Mouse (Mus musculus): ENCODE results near the gene Calr4. TPM values are rescaled to one million over a fixed set of nuclear protein-coding genes. Genes with fewer than 3 reads are reported as not detected.

The Calr4 gene
- polyA plus RNA-seq, 1 experiment from 2014 or later = not detected

- Histone ChIP-seq H3K4me3 (ENCODE audit: low read length) (no peak overlapping the region), H3K4me1 (ENCODE audit: control insufficient read depth, insufficient read depth, low read length) (peaks cover 11% of the 10 kb centered on the region), H3K9ac (ENCODE audit: low read length) (no peak overlapping the region), H3K4me2 (ENCODE audit: low read depth, low read length) (no peak overlapping the region), H3K27me3 (ENCODE audit: control insufficient read depth, insufficient read depth, low read length) (no peaks in the 10 kb centered on the region), H3K27ac (ENCODE audit: low read length) (no peak overlapping the region), H3K9me3 (replicated peaks; ENCODE audit: control insufficient read depth, low read length) (no peaks in the 10 kb centered on the region), H3K36me3 (ENCODE audit: control insufficient read depth, insufficient read depth) (no peaks in the 10 kb centered on the region)
- WGBS = 75% methylated on average over 6 of the region's 6 CpGs
- no peak for ATAC-seq (replicated peaks; ENCODE audit: extremely low read depth, insufficient read depth, low FRiP score)
Observed at GRCm38 (mm10) chr4:109245016-109245620, 10.8 kb downstream of the Calr4 start.

- no peak; the same call in 1 of the 2 replicates for ATAC-seq (replicated peaks; ENCODE audit: extremely low read depth, insufficient read depth, low FRiP score)
- WGBS = 41% methylated on average over 3 of the region's 3 CpGs
- peaks cover under 1% of the 10 kb centered on the region for H3K9me3 ChIP-seq (replicated peaks; ENCODE audit: control insufficient read depth, low read length)
- H3K27ac ChIP-seq (ENCODE audit: low read length) = no peak overlapping the region
- no peak overlapping the region for H3K4me3 ChIP-seq (ENCODE audit: low read length)
- H3K4me1 ChIP-seq (ENCODE audit: control insufficient read depth, insufficient read depth, low read length) = peaks cover 3% of the 10 kb centered on the region; the same call in 1 of the 2 replicates
- H3K4me2 ChIP-seq (ENCODE audit: low read depth, low read length) = no peak overlapping the region
- H3K36me3 ChIP-seq (ENCODE audit: control insufficient read depth, insufficient read depth) = no peaks in the 10 kb centered on the region
- H3K27me3 ChIP-seq (ENCODE audit: control insufficient read depth, insufficient read depth, low read length) = no peaks in the 10 kb centered on the region
- H3K9ac ChIP-seq (ENCODE audit: low read length) = no peak overlapping the region
Observed at GRCm38 (mm10) chr4:109251605-109252004, 17.3 kb downstream of the Calr4 start.

- Histone ChIP-seq H3K4me2 (ENCODE audit: low read depth, low read length) (no peak overlapping the region), H3K9me3 (replicated peaks; ENCODE audit: control insufficient read depth, low read length) (peaks cover 4% of the 10 kb centered on the region), H3K4me3 (ENCODE audit: low read length) (no peak overlapping the region), H3K36me3 (ENCODE audit: control insufficient read depth, insufficient read depth) (no peaks in the 10 kb centered on the region), H3K27me3 (ENCODE audit: control insufficient read depth, insufficient read depth, low read length) (no peaks in the 10 kb centered on the region), H3K9ac (ENCODE audit: low read length) (no peak overlapping the region), H3K27ac (ENCODE audit: low read length) (no peak overlapping the region), H3K4me1 (ENCODE audit: control insufficient read depth, insufficient read depth, low read length) (peaks cover 3% of the 10 kb centered on the region; the same call in 1 of the 2 replicates)
- 80% methylated on average over 4 of the region's 4 CpGs for WGBS
- no peak for ATAC-seq (replicated peaks; ENCODE audit: extremely low read depth, insufficient read depth, low FRiP score)
Observed at GRCm38 (mm10) chr4:109252199-109252598, 17.9 kb downstream of the Calr4 start.

GRCm38 (mm10) chr4:109253664-109254151 is 19.4 kb downstream of the Calr4 start:
- H3K4me2 ChIP-seq (ENCODE audit: low read depth, low read length) = peak overlapping the region; percentile 28; the same call in 1 of the 2 replicates
- H3K9me3 ChIP-seq (replicated peaks; ENCODE audit: control insufficient read depth, low read length) = peaks cover 4% of the 10 kb centered on the region
- no peaks in the 10 kb centered on the region for H3K36me3 ChIP-seq (ENCODE audit: control insufficient read depth, insufficient read depth)
- H3K27ac ChIP-seq (ENCODE audit: low read length) = no peak overlapping the region
- H3K27me3 ChIP-seq (ENCODE audit: control insufficient read depth, insufficient read depth, low read length) = no peaks in the 10 kb centered on the region
- H3K4me1 ChIP-seq (ENCODE audit: control insufficient read depth, insufficient read depth, low read length) = peaks cover 3% of the 10 kb centered on the region; the same call in 1 of the 2 replicates
- H3K4me3 ChIP-seq (ENCODE audit: low read length) = no peak overlapping the region
- WGBS = 43% methylated on average over 11 of the region's 11 CpGs
- no peak; the same call in 1 of the 2 replicates for ATAC-seq (replicated peaks; ENCODE audit: extremely low read depth, insufficient read depth, low FRiP score)
- H3K9ac ChIP-seq (ENCODE audit: low read length) = no peak overlapping the region

- Histone ChIP-seq H3K36me3 (ENCODE audit: control insufficient read depth, insufficient read depth) (no peaks in the 10 kb centered on the region), H3K27me3 (ENCODE audit: control insufficient read depth, insufficient read depth, low read length) (no peaks in the 10 kb centered on the region), H3K4me3 (ENCODE audit: low read length) (no peak overlapping the region), H3K9ac (ENCODE audit: low read length) (no peak overlapping the region), H3K9me3 (replicated peaks; ENCODE audit: control insufficient read depth, low read length) (peaks cover 4% of the 10 kb centered on the region), H3K27ac (ENCODE audit: low read length) (no peak overlapping the region), H3K4me2 (ENCODE audit: low read depth, low read length) (no peak overlapping the region), H3K4me1 (ENCODE audit: control insufficient read depth, insufficient read depth, low read length) (peaks cover 3% of the 10 kb centered on the region; the same call in 1 of the 2 replicates)
- 64% methylated on average over 5 of the region's 5 CpGs for WGBS
- no peak for ATAC-seq (replicated peaks; ENCODE audit: extremely low read depth, insufficient read depth, low FRiP score)
Observed at GRCm38 (mm10) chr4:109254511-109254910, 20.2 kb downstream of the Calr4 start.

GRCm38 (mm10) chr4:109255321-109255720 is 21.0 kb downstream of the Calr4 start:
- ATAC-seq (replicated peaks; ENCODE audit: extremely low read depth, insufficient read depth, low FRiP score) = no peak
- WGBS = 37% methylated on average over 2 of the region's 2 CpGs
- Histone ChIP-seq H3K27me3 (ENCODE audit: control insufficient read depth, insufficient read depth, low read length) (no peaks in the 10 kb centered on the region), H3K4me1 (ENCODE audit: control insufficient read depth, insufficient read depth, low read length) (peaks cover 3% of the 10 kb centered on the region; the same call in 1 of the 2 replicates), H3K4me2 (ENCODE audit: low read depth, low read length) (no peak overlapping the region), H3K9ac (ENCODE audit: low read length) (no peak overlapping the region), H3K4me3 (ENCODE audit: low read length) (no peak overlapping the region), H3K9me3 (replicated peaks; ENCODE audit: control insufficient read depth, low read length) (peaks cover 4% of the 10 kb centered on the region), H3K36me3 (ENCODE audit: control insufficient read depth, insufficient read depth) (no peaks in the 10 kb centered on the region), H3K27ac (ENCODE audit: low read length) (no peak overlapping the region; the same call in 1 of the 2 replicates)

GRCm38 (mm10) chr4:109255727-109256417 is 21.6 kb downstream of the Calr4 start:
- H3K27ac ChIP-seq (ENCODE audit: low read length) = no peak overlapping the region
- H3K4me3 ChIP-seq (ENCODE audit: low read length) = no peak overlapping the region
- ATAC-seq (replicated peaks; ENCODE audit: extremely low read depth, insufficient read depth, low FRiP score) = no peak
- H3K27me3 ChIP-seq (ENCODE audit: control insufficient read depth, insufficient read depth, low read length) = no peaks in the 10 kb centered on the region
- H3K36me3 ChIP-seq (ENCODE audit: control insufficient read depth, insufficient read depth) = no peaks in the 10 kb centered on the region
- WGBS = 73% methylated on average over 11 of the region's 11 CpGs
- peaks cover 3% of the 10 kb centered on the region; the same call in 1 of the 2 replicates for H3K4me1 ChIP-seq (ENCODE audit: control insufficient read depth, insufficient read depth, low read length)
- H3K9ac ChIP-seq (ENCODE audit: low read length) = no peak overlapping the region
- H3K9me3 ChIP-seq (replicated peaks; ENCODE audit: control insufficient read depth, low read length) = peaks cover 4% of the 10 kb centered on the region
- no peak overlapping the region for H3K4me2 ChIP-seq (ENCODE audit: low read depth, low read length)

- H3K27ac ChIP-seq (ENCODE audit: low read length) = no peak overlapping the region
- peaks cover 4% of the 10 kb centered on the region for H3K9me3 ChIP-seq (replicated peaks; ENCODE audit: control insufficient read depth, low read length)
- no peaks in the 10 kb centered on the region for H3K27me3 ChIP-seq (ENCODE audit: control insufficient read depth, insufficient read depth, low read length)
- H3K4me2 ChIP-seq (ENCODE audit: low read depth, low read length) = no peak overlapping the region
- H3K4me1 ChIP-seq (ENCODE audit: control insufficient read depth, insufficient read depth, low read length) = peaks cover 3% of the 10 kb centered on the region; the same call in 1 of the 2 replicates
- no peak overlapping the region for H3K9ac ChIP-seq (ENCODE audit: low read length)
- WGBS = 87% methylated on average over 6 of the region's 6 CpGs
- no peak for ATAC-seq (replicated peaks; ENCODE audit: extremely low read depth, insufficient read depth, low FRiP score)
- no peaks in the 10 kb centered on the region for H3K36me3 ChIP-seq (ENCODE audit: control insufficient read depth, insufficient read depth)
- H3K4me3 ChIP-seq (ENCODE audit: low read length) = no peak overlapping the region
Observed at GRCm38 (mm10) chr4:109256791-109257190, 22.5 kb downstream of the Calr4 start.

GRCm38 (mm10) chr4:109257639-109258038 is 23.4 kb downstream of the Calr4 start:
- Histone ChIP-seq H3K4me2 (ENCODE audit: low read depth, low read length) (no peak overlapping the region), H3K4me1 (ENCODE audit: control insufficient read depth, insufficient read depth, low read length) (peaks cover 3% of the 10 kb centered on the region; the same call in 1 of the 2 replicates), H3K27me3 (ENCODE audit: control insufficient read depth, insufficient read depth, low read length) (no peaks in the 10 kb centered on the region), H3K9me3 (replicated peaks; ENCODE audit: control insufficient read depth, low read length) (peaks cover 4% of the 10 kb centered on the region), H3K9ac (ENCODE audit: low read length) (no peak overlapping the region), H3K4me3 (ENCODE audit: low read length) (no peak overlapping the region), H3K36me3 (ENCODE audit: control insufficient read depth, insufficient read depth) (no peaks in the 10 kb centered on the region), H3K27ac (ENCODE audit: low read length) (no peak overlapping the region)
- no peak for ATAC-seq (replicated peaks; ENCODE audit: extremely low read depth, insufficient read depth, low FRiP score)
